ENCODE assay signal across 8 mouse cellular contexts in genomic region chr6:99904044-99904443, GRCm38 (mm10).
DNase-seq lines count a peak whose midpoint lies in the region; ATAC-seq and TF ChIP-seq lines count a peak whose summit lies in the region.
"Not testable (repeated sequence)": the region's sequence is repeated elsewhere in the genome, so short reads cannot be mapped to it uniquely, and the experiment has no call there.

No protein-coding gene starts in this region.

- not testable (repeated sequence) for H3K4me1 ChIP-seq in embryonic facial prominence, embryonic 10.5 days; midbrain, embryonic 14.5 days (ENCODE audit: control insufficient read depth, insufficient read depth, low read length); small intestine, adult 2 months (ENCODE audit: control insufficient read depth, insufficient read depth, insufficient read length, low read length)

- H3K36me3 ChIP-seq in C2C12 (ENCODE audit: control insufficient read depth, insufficient read depth); embryonic facial prominence, embryonic 10.5 days (replicated peaks); midbrain, embryonic 14.5 days (ENCODE audit: control insufficient read depth, insufficient read depth, low read length); small intestine, adult 2 months (ENCODE audit: control insufficient read depth, insufficient read depth, low read length): not testable (repeated sequence)

- not testable (repeated sequence) for TF ChIP-seq POLR2A in small intestine, adult 2 months (IDR thresholded peaks at IDR 0.05; ENCODE audit: low read depth, low read length)

- H3K27ac ChIP-seq in embryonic facial prominence, embryonic 10.5 days (replicated peaks); midbrain, embryonic 14.5 days (replicated peaks; ENCODE audit: low read depth, low read length); small intestine, adult 2 months (ENCODE audit: insufficient read depth, low read depth, low read length): not testable (repeated sequence)

- peak; percentile 4 for TF ChIP-seq CTCF in C2C12 (IDR thresholded peaks at IDR 0.05; ENCODE audit: control insufficient read depth, insufficient read depth, insufficient read length)
- TF ChIP-seq CTCF in small intestine, adult 2 months (IDR thresholded peaks at IDR 0.05; ENCODE audit: extremely low read depth, insufficient read length, insufficient replicate concordance, low read depth, low read length) = peak; percentile 30; the same call in 1 of the 2 replicates

- H3K4me2 ChIP-seq in midbrain, embryonic 14.5 days (ENCODE audit: low read length) = not testable (repeated sequence)

- intact Hi-C loops in left cerebral cortex, postnatal 36 days (cut with DNase I) = loop anchor here (5.0 to 10.0 kb wide), 3 partner anchors 241 to 661 kb away; partner anchors contain the start of gene Rybp

- not testable (repeated sequence) for H3K79me2 ChIP-seq in C2C12 (ENCODE audit: control insufficient read depth, insufficient read depth)

- not testable (repeated sequence) for H3K9me3 ChIP-seq in embryonic facial prominence, embryonic 10.5 days; midbrain, embryonic 14.5 days (ENCODE audit: control insufficient read depth, low read length)

- H3K9ac ChIP-seq in midbrain, embryonic 14.5 days (replicated peaks; ENCODE audit: low read length) = not testable (repeated sequence)

- H3K4me3 ChIP-seq in C2C12 (ENCODE audit: insufficient read depth, poor library complexity, severe bottlenecking); embryonic facial prominence, embryonic 10.5 days; midbrain, embryonic 14.5 days (replicated peaks; ENCODE audit: low read depth, low read length); small intestine, adult 2 months (ENCODE audit: low read depth, low read length): not testable (repeated sequence)

- not testable (repeated sequence) for ATAC-seq in midbrain, embryonic 14.5 days (ENCODE audit: low FRiP score, low TSS enrichment)

- H3ac ChIP-seq in C2C12 (ENCODE audit: control insufficient read depth, insufficient read length, low read depth) = not testable (repeated sequence)

- H3K79me3 ChIP-seq in C2C12 (ENCODE audit: low read depth) = not testable (repeated sequence)

- peak; percentile 70 to 80 for DNase-seq in adrenal gland, postnatal 36 days
- peak; percentile 56 for DNase-seq in embryonic facial prominence, embryonic 10.5 days (ENCODE audit: low spot score)
- DNase-seq in heart, adult 18-20 months = peak; percentile 62 to 89
- peak; percentile 85 for DNase-seq in kidney, postnatal 10 days
- peak; percentile 61 to 65 for DNase-seq in left cerebral cortex, postnatal 36 days (ENCODE audit: low spot score in 2 of 2)
- DNase-seq in midbrain, embryonic 14.5 days = peak; percentile 89

- peaks cover 11% of the 10 kb centered on the region for H3K27me3 ChIP-seq in C2C12 (ENCODE audit: control insufficient read depth, insufficient read depth, insufficient read length)
- peaks cover 85% of the 10 kb centered on the region for H3K27me3 ChIP-seq in embryonic facial prominence, embryonic 10.5 days (replicated peaks; ENCODE audit: low read depth, poor library complexity, severe bottlenecking)
- H3K27me3 ChIP-seq in midbrain, embryonic 14.5 days (ENCODE audit: control insufficient read depth, insufficient read depth, low read length); small intestine, adult 2 months (ENCODE audit: control insufficient read depth, insufficient read depth, low read length): not testable (repeated sequence)
